Comparison of ENCODE assay signal across 8 mouse cellular contexts in the genomic region with DNA sequence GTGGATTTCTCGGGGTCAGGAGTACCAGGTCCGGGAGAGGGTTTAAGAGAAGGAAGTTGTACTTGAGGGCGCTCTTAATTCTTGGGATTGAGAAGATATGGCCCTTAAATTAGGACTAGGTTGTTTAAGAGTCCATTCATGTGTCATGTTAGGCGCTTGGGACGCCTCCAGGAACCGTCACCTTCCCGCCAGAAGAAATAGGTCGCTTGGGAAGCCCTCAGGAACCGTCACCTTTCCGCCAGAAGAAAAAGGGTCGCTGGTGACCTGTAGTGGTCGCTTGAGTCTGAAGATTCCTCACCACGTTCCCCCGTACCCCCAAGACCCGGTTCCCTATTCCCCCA. TPM values are rescaled to one million over a fixed set of nuclear protein-coding genes. Genes with fewer than 3 reads are reported as not detected.
DNase-seq lines count a peak whose midpoint lies in the region; ATAC-seq and TF ChIP-seq lines count a peak whose summit lies in the region.

No protein-coding gene starts in this region.

- no peak for ATAC-seq in liver, embryonic 16.5 days (ENCODE audit: low read depth)

- TF ChIP-seq POLR2A in small intestine, adult 2 months (IDR thresholded peaks at IDR 0.05; ENCODE audit: low read depth, low read length) = no peak

- under 1% methylated on average over 15 of the region's 15 CpGs for WGBS in hindbrain, embryonic 10.5 days
- 3% methylated on average over 15 of the region's 15 CpGs for WGBS in liver, embryonic 16.5 days (ENCODE audit: insufficient replicate concordance)
- WGBS in small intestine, adult 2 months = under 1% methylated on average over 15 of the region's 15 CpGs

- peaks cover 5% of the 10 kb centered on the region for H3K36me3 ChIP-seq in hindbrain, embryonic 10.5 days
- H3K36me3 ChIP-seq in liver, embryonic 16.5 days (ENCODE audit: control insufficient read depth, insufficient read depth) = peaks cover 1% of the 10 kb centered on the region; the same call in 1 of the 2 replicates
- 0 out of 2 replicates have a peak, but pooled peaks cover 2% of the 10 kb centered on the region for H3K36me3 ChIP-seq in small intestine, adult 2 months (ENCODE audit: control insufficient read depth, insufficient read depth, low read length)

- peak overlapping the region; percentile 97 for H3K4me2 ChIP-seq in liver, embryonic 16.5 days (ENCODE audit: low read depth, low read length)

- DNase-seq in right cerebral cortex, postnatal 4 days = peak; percentile 21
- DNase-seq in right cerebral cortex, postnatal 36 days (ENCODE audit: low spot score in 2 of 2) = no peak
- DNase-seq in cerebellum, postnatal 14 days = peak; percentile 34 to 47
- DNase-seq in hindbrain, embryonic 10.5 days (ENCODE audit: low spot score) = no peak
- DNase-seq in urinary bladder, postnatal 14 days (ENCODE audit: low spot score) = no peak
- DNase-seq in urinary bladder, adult 2 months (ENCODE audit: low spot score) = no peak

- H3K9me3 ChIP-seq in hindbrain, embryonic 10.5 days = no peaks in the 10 kb centered on the region
- H3K9me3 ChIP-seq in liver, embryonic 16.5 days (replicated peaks; ENCODE audit: control insufficient read depth, low read length) = no peaks in the 10 kb centered on the region

- H3K9ac ChIP-seq in liver, embryonic 16.5 days (ENCODE audit: low read depth, low read length) = peak overlapping the region; percentile 95

- TF ChIP-seq CTCF in small intestine, adult 2 months (IDR thresholded peaks at IDR 0.05; ENCODE audit: extremely low read depth, insufficient read length, insufficient replicate concordance, low read depth, low read length) = no peak

- H3K4me3 ChIP-seq in hindbrain, embryonic 10.5 days = peak overlapping the region; percentile 98
- H3K4me3 ChIP-seq in liver, embryonic 16.5 days (ENCODE audit: low read depth, low read length) = peak overlapping the region; percentile 93
- H3K4me3 ChIP-seq in small intestine, adult 2 months (ENCODE audit: low read depth, low read length) = peak overlapping the region; percentile 84

- H3K4me1 ChIP-seq in hindbrain, embryonic 10.5 days (replicated peaks) = peaks cover 37% of the 10 kb centered on the region
- peaks cover 7% of the 10 kb centered on the region for H3K4me1 ChIP-seq in liver, embryonic 16.5 days (ENCODE audit: control insufficient read depth, low read depth, low read length)
- peaks cover 7% of the 10 kb centered on the region; the same call in 1 of the 2 replicates for H3K4me1 ChIP-seq in small intestine, adult 2 months (ENCODE audit: control insufficient read depth, insufficient read depth, insufficient read length, low read length)

- no peaks in the 10 kb centered on the region for H3K27me3 ChIP-seq in hindbrain, embryonic 10.5 days (ENCODE audit: insufficient read depth, poor library complexity, severe bottlenecking)
- H3K27me3 ChIP-seq in liver, embryonic 16.5 days (ENCODE audit: control insufficient read depth, insufficient read depth, low read depth, low read length) = no peaks in the 10 kb centered on the region
- H3K27me3 ChIP-seq in small intestine, adult 2 months (ENCODE audit: control insufficient read depth, insufficient read depth, low read length) = no peaks in the 10 kb centered on the region

- H3K27ac ChIP-seq in hindbrain, embryonic 10.5 days = peak overlapping the region; percentile 100
- H3K27ac ChIP-seq in liver, embryonic 16.5 days (ENCODE audit: low read length) = peak overlapping the region; percentile 94
- peak overlapping the region; percentile 71 for H3K27ac ChIP-seq in small intestine, adult 2 months (ENCODE audit: insufficient read depth, low read depth, low read length)

RNA-seq across cellular contexts. Expression of a gene that starts 0.5 kb away (rescaled TPM):
- polyA plus RNA-seq in hindbrain, embryonic 10.5 days (2016; fragmentation: Nextera tagmentation; extraction: Ambion mirVana) = 104 and 106 TPM in 2 replicates
- 27.5 and 27.8 TPM in 2 replicates for polyA plus RNA-seq in liver, embryonic 16.5 days (2015; fragmentation: Nextera tagmentation; extraction: Ambion mirVana)
- 2.9 and 4.0 TPM in 2 replicates for polyA plus RNA-seq in small intestine, adult 2 months (2012; rRNA removed)
- 41.7 and 46.7 TPM in 2 replicates for polyA plus RNA-seq in urinary bladder, adult 2 months (2012; rRNA removed)

RNA-seq across cellular contexts. Expression of a gene that starts 1.5 kb away (rescaled TPM):
- polyA plus RNA-seq in hindbrain, embryonic 10.5 days (2016; fragmentation: Nextera tagmentation; extraction: Ambion mirVana) = 198 and 208 TPM in 2 replicates
- 36.8 and 39.8 TPM in 2 replicates for polyA plus RNA-seq in liver, embryonic 16.5 days (2015; fragmentation: Nextera tagmentation; extraction: Ambion mirVana)
- polyA plus RNA-seq in small intestine, adult 2 months (2012; rRNA removed) = 2.3 and 3.2 TPM in 2 replicates
- 80.4 and 89.7 TPM in 2 replicates for polyA plus RNA-seq in urinary bladder, adult 2 months (2012; rRNA removed)

RNA-seq across cellular contexts. Expression of a gene that starts 12.6 kb away (rescaled TPM):
- 52.5 and 57.7 TPM in 2 replicates for polyA plus RNA-seq in hindbrain, embryonic 10.5 days (2016; fragmentation: Nextera tagmentation; extraction: Ambion mirVana)
- 29.0 and 31.2 TPM in 2 replicates for polyA plus RNA-seq in liver, embryonic 16.5 days (2015; fragmentation: Nextera tagmentation; extraction: Ambion mirVana)
- polyA plus RNA-seq in small intestine, adult 2 months (2012; rRNA removed) = 22.0 and 24.1 TPM in 2 replicates
- polyA plus RNA-seq in urinary bladder, adult 2 months (2012; rRNA removed) = 22.8 and 26.0 TPM in 2 replicates

RNA-seq across cellular contexts. Expression of a gene that starts 13.5 kb away (rescaled TPM):
- polyA plus RNA-seq in hindbrain, embryonic 10.5 days (2016; fragmentation: Nextera tagmentation; extraction: Ambion mirVana) = 1.5 and 1.8 TPM in 2 replicates
- 0.11 and 0.16 TPM in 2 replicates for polyA plus RNA-seq in liver, embryonic 16.5 days (2015; fragmentation: Nextera tagmentation; extraction: Ambion mirVana)
- polyA plus RNA-seq in small intestine, adult 2 months (2012; rRNA removed) = 0.13 and 0.15 TPM in 2 replicates
- polyA plus RNA-seq in urinary bladder, adult 2 months (2012; rRNA removed) = 0.15 TPM in 1 of 2 replicates, not detected in the other

RNA-seq across cellular contexts. Expression of a gene that starts 43.9 kb away (rescaled TPM):
- polyA plus RNA-seq in hindbrain, embryonic 10.5 days (2016; fragmentation: Nextera tagmentation; extraction: Ambion mirVana) = 26.1 and 33.9 TPM in 2 replicates
- polyA plus RNA-seq in liver, embryonic 16.5 days (2015; fragmentation: Nextera tagmentation; extraction: Ambion mirVana) = 2.5 TPM in 2 replicates
- polyA plus RNA-seq in small intestine, adult 2 months (2012; rRNA removed) = 4.8 and 9.5 TPM in 2 replicates
- 3.1 and 3.3 TPM in 2 replicates for polyA plus RNA-seq in urinary bladder, adult 2 months (2012; rRNA removed)

Comparison
In these comparisons a context has a peak if more than half of its experiments do, and no peak if none do; other contexts are left out.
1. DNase-seq: peak in right cerebral cortex, postnatal 4 days (single experiment) and cerebellum, postnatal 14 days (2 of 2); none in right cerebral cortex, postnatal 36 days (0 of 2), hindbrain, embryonic 10.5 days (single experiment), urinary bladder, postnatal 14 days (single experiment) and urinary bladder, adult 2 months (single experiment).
2. Peak in every context shown above with its lines, with median percentiles within 50 percentile points of each other: H3K27ac ChIP-seq and H3K4me3 ChIP-seq.